Mouse (Mus musculus): ENCODE data around the gene Gm4297.

Gene Gm4297

GRCm38 (mm10) chrX:24574795-24575194 is at the start of gene Gm4297:
Gene Gm4297, minus strand, starts transcription at chrX:24574895.
- in situ Hi-C loops (cut with MboI, MseI): loop anchor here (10.0 kb wide), 1 partner anchor 150 kb away; no protein-coding TSS in a partner anchor

Data from T-helper 2 cell (primary cell).